Mouse (Mus musculus): ENCODE measurements around the gene Rtp1. TPM values are rescaled to one million over a fixed set of nuclear protein-coding genes. Genes with fewer than 3 reads are reported as not detected.
A peak's percentile ranks its signal among the peaks of the same experiment; 100 is the strongest.

The Rtp1 gene
- not detected in 2 replicates for polyA plus RNA-seq (2015; fragmentation: Nextera tagmentation; extraction: Ambion mirVana)

DNA sequence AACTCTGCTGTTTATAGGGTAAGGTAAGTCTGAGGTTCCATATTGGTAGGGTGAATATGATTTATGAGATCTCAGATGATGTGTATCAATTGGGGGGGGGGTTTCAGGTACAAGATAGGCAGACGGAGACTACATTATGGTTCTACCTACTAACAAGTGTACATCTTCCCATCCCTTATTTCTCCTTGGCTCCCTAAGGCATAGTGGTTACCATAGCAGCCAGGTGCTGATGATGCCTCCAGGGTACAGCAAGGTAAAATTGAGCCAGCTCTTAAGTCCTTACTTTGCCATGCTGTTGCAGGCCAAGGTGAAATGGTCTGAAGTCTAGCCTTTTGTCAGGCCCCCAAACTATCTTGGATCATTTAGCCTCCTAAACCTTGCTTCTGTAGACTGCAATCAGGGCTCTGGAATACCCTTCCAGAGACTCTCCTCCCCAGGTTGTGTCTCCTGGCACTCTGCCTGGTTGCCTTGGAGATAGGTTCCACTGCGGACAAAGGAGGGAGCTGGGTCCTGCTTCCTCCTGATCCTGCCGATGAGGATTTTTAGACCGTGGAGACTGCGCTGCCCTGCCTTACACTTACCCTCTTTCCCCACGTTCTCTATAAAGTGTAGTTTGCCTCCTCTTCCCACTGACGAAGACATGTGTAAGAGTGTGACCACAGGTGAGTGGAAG lies at the start of gene Rtp1:
Rtp1 (plus strand) TSS at position 487 of the 673 bp plus-strand sequence.
- Histone ChIP-seq H3K27ac (no peak within 1 kb of the TSS), H3K27me3 (replicated peaks) (no peaks in the 10 kb centered on the region)
- 73% methylated on average over 7 of the region's 7 CpGs for WGBS

DNA sequence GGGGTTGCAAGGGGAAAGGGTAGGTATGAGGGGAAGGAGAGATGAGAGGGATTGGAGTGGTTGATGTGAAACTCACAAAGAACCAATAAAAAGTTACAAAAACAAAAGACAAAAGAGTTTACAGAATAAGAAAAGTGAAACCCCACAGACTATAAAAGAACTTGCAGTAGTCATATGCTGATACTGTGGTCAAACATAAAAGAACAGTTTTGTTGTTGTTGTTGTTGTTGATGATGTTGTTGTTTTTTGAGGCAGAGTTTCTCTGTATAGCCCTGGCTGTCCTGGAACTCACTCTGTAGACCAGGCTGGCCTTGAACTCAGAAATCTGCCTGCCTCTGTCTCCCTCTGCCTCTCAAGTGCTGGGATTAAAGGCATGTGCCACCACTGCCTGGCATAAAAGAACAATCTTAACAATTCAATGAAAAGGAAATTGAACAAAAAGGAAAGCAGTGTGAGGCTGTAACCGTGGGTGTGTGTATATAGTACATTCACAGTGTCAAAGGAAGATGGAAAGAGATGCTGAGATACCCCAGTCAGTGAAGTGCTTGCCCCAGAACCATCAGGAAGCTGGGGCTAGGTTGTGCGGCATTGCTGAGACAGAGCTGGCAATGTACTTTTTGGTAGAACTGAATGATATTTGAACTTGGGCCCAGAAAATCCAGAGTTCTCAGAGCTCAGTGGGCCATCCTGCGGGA lies 49.2 kb upstream of the Rtp1 start:
- H3K4me2 ChIP-seq (replicated peaks): no peak overlapping the region
- no peak for ATAC-seq
- H3K27ac ChIP-seq: no peak overlapping the region
- H3K9me3 ChIP-seq: no peaks in the 10 kb centered on the region
- no peaks in the 10 kb centered on the region for H3K27me3 ChIP-seq (replicated peaks)
- 77% methylated on average over 3 of the region's 3 CpGs for WGBS
- no peak overlapping the region for H3K4me3 ChIP-seq (replicated peaks)
- H3K36me3 ChIP-seq: no peaks in the 10 kb centered on the region
- H3K9ac ChIP-seq: no peak overlapping the region
- no peaks in the 10 kb centered on the region for H3K4me1 ChIP-seq (replicated peaks)

More for the DNA sequence above, at the start of gene Rtp1:
- Histone ChIP-seq H3K9ac (no peak within 1 kb of the TSS), H3K4me3 (replicated peaks) (no peak within 1 kb of the TSS), H3K4me2 (replicated peaks) (no peak within 1 kb of the TSS), H3K36me3 (no peaks in the 10 kb centered on the region), H3K9me3 (no peaks in the 10 kb centered on the region), H3K4me1 (replicated peaks) (no peaks in the 10 kb centered on the region)
- no peak for ATAC-seq

DNA sequence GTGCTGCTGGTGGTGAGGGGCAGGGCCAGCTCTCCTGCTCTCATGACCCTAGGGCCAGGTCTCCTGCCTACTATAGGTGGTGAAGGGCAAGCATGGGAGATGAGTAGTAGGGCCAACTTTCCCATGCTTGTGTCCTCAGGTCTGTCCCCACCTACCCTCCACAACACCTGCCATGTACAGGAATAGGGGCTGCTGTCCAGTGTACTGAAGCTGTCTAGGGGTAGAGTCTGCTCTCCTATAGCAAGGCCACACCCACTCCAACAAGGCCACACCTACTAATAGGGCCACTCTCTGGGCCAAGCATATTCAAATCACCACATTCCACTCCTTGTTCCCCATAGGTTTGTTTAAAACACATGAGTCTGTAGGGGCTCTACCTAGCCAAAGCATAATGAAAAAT lies 44.6 kb upstream of the Rtp1 start:
- H3K4me3 ChIP-seq (replicated peaks): no peak overlapping the region
- no peaks in the 10 kb centered on the region for H3K4me1 ChIP-seq (replicated peaks)
- no peaks in the 10 kb centered on the region for H3K27me3 ChIP-seq (replicated peaks)
- no peak for ATAC-seq
- no peak overlapping the region for H3K9ac ChIP-seq
- no peaks in the 10 kb centered on the region for H3K9me3 ChIP-seq
- H3K27ac ChIP-seq: no peak overlapping the region
- no peaks in the 10 kb centered on the region for H3K36me3 ChIP-seq
- H3K4me2 ChIP-seq (replicated peaks): no peak overlapping the region

DNA sequence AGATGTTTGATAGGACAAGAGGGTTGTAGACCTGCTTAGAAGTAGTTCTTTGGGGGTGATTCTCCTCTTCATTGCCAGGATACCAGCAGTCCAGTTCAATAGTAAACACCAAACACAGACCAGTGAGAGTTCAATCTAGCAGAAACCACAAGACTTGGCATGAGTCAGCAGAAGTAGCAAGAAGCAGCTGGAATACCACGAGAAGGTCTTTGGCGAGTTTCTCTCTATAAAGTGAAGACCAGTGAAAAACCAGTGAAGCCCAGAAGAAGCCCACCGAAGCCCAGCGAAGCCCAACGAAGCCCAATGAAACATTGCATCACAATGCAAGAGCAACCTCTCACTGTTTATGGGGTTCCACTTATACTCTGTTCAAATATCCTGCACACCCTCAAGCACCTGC lies 31.0 kb upstream of the Rtp1 start:
- no peak overlapping the region for H3K4me3 ChIP-seq (replicated peaks)
- 90% methylated on average over 5 of the region's 5 CpGs for WGBS
- no peak overlapping the region for H3K4me2 ChIP-seq (replicated peaks)
- no peaks in the 10 kb centered on the region for H3K4me1 ChIP-seq (replicated peaks)
- H3K36me3 ChIP-seq: no peaks in the 10 kb centered on the region
- no peak for ATAC-seq
- no peaks in the 10 kb centered on the region for H3K27me3 ChIP-seq (replicated peaks)
- no peak overlapping the region for H3K27ac ChIP-seq
- no peak overlapping the region for H3K9ac ChIP-seq
- H3K9me3 ChIP-seq: no peaks in the 10 kb centered on the region

DNA sequence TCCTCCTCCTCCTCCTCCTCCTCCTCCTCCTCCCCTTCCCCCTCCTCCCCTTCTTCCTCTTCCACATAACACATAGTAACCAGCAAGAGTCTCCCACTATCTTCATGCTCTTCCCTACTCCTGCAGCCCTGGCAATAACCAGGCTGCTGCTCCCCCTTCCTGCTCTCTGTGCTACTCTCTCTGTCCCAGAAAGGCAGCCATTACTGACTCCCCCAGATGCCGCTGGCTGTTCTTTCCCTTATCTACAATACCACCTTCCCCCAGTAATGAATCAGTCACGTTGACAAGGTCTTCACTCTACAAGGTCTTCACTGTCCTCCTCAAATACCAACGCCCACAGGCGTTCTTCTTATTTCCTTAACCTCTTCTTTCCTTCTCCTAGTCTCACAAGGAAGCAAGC lies 27.5 kb upstream of the Rtp1 start:
- no peak overlapping the region for H3K27ac ChIP-seq
- H3K4me2 ChIP-seq (replicated peaks): no peak overlapping the region
- H3K9ac ChIP-seq: no peak overlapping the region
- 31% methylated on average over 4 of the region's 4 CpGs for WGBS
- H3K27me3 ChIP-seq (replicated peaks): no peaks in the 10 kb centered on the region
- no peaks in the 10 kb centered on the region for H3K36me3 ChIP-seq
- no peaks in the 10 kb centered on the region for H3K4me1 ChIP-seq (replicated peaks)
- H3K4me3 ChIP-seq (replicated peaks): no peak overlapping the region
- ATAC-seq: 0 out of 2 replicates have a peak, but pooled peaks have one; percentile 34
- no peaks in the 10 kb centered on the region for H3K9me3 ChIP-seq

DNA sequence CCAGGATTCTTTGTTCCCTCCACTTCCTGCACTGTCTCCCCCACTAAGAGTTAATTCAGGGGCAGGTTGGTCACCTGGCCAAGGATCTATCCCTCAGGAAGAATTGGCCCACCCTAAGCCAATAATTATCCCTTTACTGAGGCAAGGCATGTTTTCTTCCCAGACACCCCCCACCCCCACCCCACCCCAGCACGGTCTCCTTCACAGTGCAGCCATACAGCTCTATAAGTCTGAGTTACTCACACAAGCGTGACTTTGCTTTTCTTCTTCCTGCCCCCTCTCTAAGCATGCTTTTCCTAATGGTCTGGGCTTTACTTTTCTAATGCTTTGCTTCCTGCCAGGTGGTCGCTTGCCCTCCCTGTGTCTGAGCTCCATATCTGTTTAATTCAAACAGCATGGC lies 27.0 kb upstream of the Rtp1 start:
- H3K9ac ChIP-seq: no peak overlapping the region
- 42% methylated on average over 3 of the region's 3 CpGs for WGBS
- no peaks in the 10 kb centered on the region for H3K9me3 ChIP-seq
- H3K4me1 ChIP-seq (replicated peaks): no peaks in the 10 kb centered on the region
- no peaks in the 10 kb centered on the region for H3K27me3 ChIP-seq (replicated peaks)
- no peak overlapping the region for H3K27ac ChIP-seq
- ATAC-seq: 0 out of 2 replicates have a peak, but pooled peaks have one; percentile 43
- H3K36me3 ChIP-seq: no peaks in the 10 kb centered on the region
- H3K4me2 ChIP-seq (replicated peaks): no peak overlapping the region
- H3K4me3 ChIP-seq (replicated peaks): no peak overlapping the region

DNA sequence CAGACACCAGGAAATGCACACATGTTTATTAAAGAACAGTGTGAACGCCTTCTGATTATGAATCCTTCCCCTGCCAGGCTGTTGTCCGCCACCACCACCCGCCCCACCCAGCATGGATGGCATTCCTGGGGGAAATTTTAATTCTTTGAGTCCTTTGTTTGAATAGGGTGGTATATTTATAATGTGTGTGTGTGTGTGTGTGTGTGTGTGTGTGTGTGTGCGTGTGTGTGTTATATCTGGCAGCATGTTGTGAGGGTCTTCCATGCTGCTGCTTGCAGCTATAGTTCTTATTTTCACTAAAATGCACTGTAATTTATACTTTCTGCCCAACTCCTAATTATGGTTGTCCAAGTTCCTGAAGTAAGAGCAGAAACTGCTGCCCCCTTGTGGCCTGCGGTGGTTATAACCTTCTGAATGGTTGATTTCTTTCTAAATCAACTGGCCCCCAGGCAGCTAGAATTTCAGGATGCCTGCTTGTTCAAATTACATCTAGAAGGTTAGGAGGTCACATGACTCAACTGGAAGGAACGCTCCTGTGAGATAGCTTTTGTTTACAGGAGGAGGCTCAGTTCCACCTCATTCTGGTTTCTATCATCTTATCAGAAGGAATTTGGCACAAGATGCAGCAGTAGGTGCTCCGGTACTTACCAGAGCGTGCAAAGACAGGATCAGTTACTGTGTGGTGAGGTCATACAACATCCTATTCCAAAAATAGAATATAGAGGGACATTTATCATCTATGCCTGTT lies 25.8 kb upstream of the Rtp1 start:
- no peaks in the 10 kb centered on the region for H3K4me1 ChIP-seq (replicated peaks)
- ATAC-seq: peak; percentile 34; the same call in 1 of the 2 replicates

DNA sequence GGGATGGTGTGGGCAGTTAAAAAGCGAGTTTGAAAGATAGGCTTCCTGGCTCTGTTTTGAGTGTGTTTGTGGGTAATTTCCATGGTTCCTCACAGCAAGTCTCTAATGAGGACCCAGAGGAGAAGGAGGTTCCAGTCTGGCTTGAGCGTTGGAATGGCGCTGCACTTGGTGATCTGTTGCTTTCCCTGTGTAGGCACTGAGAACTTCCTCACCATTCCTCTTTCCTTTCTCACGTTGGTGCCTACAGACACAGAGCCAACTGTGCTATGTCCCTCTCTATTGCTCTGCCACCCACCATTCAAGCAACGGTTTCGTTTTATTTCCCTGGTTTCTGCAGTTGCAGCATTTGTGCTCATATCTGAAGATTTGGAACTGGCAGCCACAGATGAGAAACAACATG lies 16.0 kb upstream of the Rtp1 start:
- no peaks in the 10 kb centered on the region for H3K27me3 ChIP-seq (replicated peaks)
- H3K4me3 ChIP-seq (replicated peaks): no peak overlapping the region
- 77% methylated on average over 6 of the region's 6 CpGs for WGBS
- no peak overlapping the region for H3K9ac ChIP-seq
- H3K36me3 ChIP-seq: no peaks in the 10 kb centered on the region
- H3K9me3 ChIP-seq: no peaks in the 10 kb centered on the region
- no peak for ATAC-seq
- H3K4me1 ChIP-seq (replicated peaks): peaks cover 10% of the 10 kb centered on the region
- H3K4me2 ChIP-seq (replicated peaks): no peak overlapping the region
- H3K27ac ChIP-seq: no peak overlapping the region

More for the DNA sequence above, 25.8 kb upstream of the Rtp1 start:
- Histone ChIP-seq H3K27ac (no peak overlapping the region), H3K4me2 (replicated peaks) (no peak overlapping the region), H3K9me3 (no peaks in the 10 kb centered on the region), H3K27me3 (replicated peaks) (no peaks in the 10 kb centered on the region), H3K36me3 (no peaks in the 10 kb centered on the region), H3K9ac (no peak overlapping the region), H3K4me3 (replicated peaks) (no peak overlapping the region)
- 33% methylated on average over 8 of the region's 8 CpGs for WGBS

DNA sequence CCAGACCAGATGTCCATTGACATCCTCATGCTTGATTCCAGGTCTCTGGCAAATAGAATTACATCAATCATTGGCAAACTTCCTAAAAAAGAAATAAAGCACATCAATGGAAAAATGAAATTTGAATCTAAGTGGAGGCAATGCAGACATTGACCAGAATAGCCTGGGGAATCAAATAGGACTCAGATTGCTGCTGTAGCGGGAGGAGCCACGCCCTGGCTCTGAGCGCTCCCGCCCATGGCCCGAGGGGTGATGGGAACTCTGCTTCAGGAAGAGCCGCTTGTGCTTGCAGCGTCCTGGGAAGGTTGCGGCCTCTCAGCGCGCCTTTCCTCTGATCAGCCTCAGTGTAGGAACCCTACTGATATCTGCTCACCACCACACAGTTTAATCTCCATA lies 12.7 kb upstream of the Rtp1 start:
- Histone ChIP-seq H3K4me2 (replicated peaks) (peak overlapping the region; percentile 47), H3K9ac (no peak overlapping the region), H3K4me3 (replicated peaks) (0 out of 2 replicates have a peak overlapping the region, but pooled peaks have one; percentile 6), H3K36me3 (no peaks in the 10 kb centered on the region), H3K27me3 (replicated peaks) (no peaks in the 10 kb centered on the region), H3K9me3 (no peaks in the 10 kb centered on the region), H3K4me1 (replicated peaks) (peaks cover 10% of the 10 kb centered on the region), H3K27ac (0 out of 2 replicates have a peak overlapping the region, but pooled peaks have one; percentile 27)
- WGBS: 31% methylated on average over 10 of the region's 10 CpGs
- peak; percentile 88 for ATAC-seq

DNA sequence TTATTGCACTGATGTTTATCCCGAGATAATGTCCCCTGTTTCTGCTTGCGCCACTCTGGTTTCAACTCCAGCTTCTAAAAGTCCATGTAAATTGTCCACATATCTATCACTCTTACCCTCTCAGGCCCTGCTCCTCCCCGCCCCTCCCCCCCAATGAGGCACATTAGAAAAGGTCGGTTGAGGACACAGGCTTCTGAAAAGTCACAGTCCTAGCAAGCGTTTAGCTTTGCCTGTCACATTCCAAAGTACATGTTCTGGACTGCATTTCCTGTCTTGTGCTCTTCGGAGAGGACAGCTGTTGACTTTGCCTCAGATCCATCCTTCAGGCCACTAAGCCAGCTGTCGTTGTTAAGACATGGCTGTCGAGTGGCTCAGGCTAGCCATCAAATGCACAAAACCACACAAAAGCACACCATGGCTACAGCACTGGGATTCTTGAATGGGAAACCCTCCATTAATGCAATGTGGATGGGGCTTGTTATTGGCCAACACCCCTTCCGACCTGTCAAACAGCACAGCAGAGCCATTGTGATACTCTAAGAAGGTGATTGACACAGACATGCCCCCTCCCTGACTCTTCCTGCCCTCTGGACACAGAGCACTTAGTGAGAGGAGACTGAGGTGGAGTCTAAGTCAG lies 12.2 kb upstream of the Rtp1 start:
- H3K4me3 ChIP-seq (replicated peaks): 0 out of 2 replicates have a peak overlapping the region, but pooled peaks have one; percentile 6
- peak; percentile 81 for ATAC-seq

DNA sequence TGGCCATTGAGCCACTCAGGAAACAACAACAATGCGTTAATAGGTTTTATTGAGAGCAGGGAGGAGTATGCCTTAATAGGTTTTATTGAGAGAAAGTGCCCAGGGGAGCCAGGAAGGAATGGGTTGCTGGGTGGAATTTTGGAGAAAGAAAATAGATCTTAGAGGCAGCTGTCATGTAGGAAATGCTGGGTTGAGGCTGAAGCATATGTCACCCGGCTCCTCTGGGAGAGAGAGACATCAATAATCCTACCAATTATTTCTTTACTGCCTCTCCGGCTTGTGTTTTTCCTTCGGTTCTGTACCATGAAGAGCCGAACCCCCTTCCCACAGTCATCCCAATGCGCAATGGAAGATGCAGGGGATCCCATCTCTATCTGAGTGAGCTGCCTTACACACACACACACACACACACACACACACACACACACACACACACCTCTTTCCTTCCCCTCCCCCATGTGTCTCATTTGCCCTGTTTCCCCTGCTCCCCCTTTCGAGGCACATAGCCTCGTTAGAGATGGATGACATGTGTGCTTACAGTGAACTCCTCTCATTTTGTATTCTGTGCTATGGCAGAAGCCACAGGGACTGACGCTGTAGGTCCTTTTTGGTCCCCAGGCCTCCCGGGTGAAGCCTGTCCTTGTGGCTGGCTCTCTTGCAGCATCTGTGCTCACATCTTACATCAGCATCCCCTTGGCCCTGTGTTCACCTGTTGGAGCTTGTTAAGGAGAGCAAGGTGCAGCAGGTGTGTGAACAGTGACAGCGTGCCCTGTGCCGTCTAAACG lies 11.3 kb upstream of the Rtp1 start:
- Histone ChIP-seq H3K4me3 (replicated peaks) (no peak overlapping the region), H3K36me3 (no peaks in the 10 kb centered on the region), H3K9me3 (no peaks in the 10 kb centered on the region), H3K9ac (no peak overlapping the region), H3K27me3 (replicated peaks) (no peaks in the 10 kb centered on the region), H3K4me1 (replicated peaks) (peaks cover 10% of the 10 kb centered on the region), H3K27ac (no peak overlapping the region), H3K4me2 (replicated peaks) (no peak overlapping the region)
- ATAC-seq: no peak
- 69% methylated on average over 13 of the region's 13 CpGs for WGBS

More for the DNA sequence above, 12.2 kb upstream of the Rtp1 start:
- 31% methylated on average over 9 of the region's 9 CpGs for whole genome bisulfite sequencing
- Histone ChIP-seq H3K4me1 (replicated peaks) (peaks cover 10% of the 10 kb centered on the region), H3K36me3 (no peaks in the 10 kb centered on the region), H3K27ac (0 out of 2 replicates have a peak overlapping the region, but pooled peaks have one; percentile 27), H3K4me2 (replicated peaks) (peak overlapping the region; percentile 47), H3K9me3 (no peaks in the 10 kb centered on the region), H3K27me3 (replicated peaks) (no peaks in the 10 kb centered on the region), H3K9ac (no peak overlapping the region)
